In the genomic region with DNA sequence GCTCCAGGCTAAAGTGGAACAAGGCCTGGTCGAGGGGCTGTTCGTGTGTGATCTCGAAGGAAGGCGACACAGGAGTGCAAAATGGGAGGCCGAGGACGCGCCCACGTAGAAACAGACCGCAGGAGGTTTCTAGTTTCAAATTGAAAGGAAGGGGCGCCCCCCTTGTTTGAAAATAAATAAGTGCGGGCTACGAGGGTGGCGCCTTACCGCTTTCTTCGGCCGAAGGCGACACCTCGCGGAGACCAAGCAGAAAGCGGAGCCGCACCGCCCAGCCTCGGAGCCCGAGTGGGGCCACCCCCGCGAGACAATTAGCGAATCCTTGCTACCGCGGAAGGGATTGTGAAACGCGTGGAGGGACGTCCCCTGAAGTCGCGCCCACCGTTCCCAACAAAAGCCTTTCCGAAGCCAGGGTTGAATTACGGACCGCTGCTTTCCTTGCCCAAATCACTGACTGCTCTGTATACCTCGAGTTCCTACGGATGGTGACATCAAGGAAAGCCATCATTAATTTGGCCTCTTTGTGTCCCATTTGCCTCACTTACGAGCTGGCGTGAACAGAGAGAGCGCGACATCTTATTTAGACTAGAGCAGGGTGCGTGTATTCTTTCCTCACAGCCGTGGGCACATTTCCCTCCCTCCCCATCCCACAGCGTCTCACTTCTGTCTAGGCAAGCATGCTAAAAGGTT, we compare ENCODE assay signal across 8 mouse cellular contexts. TPM values are rescaled to one million over a fixed set of nuclear protein-coding genes. Genes with fewer than 3 reads are reported as not detected.
DNase-seq lines count a peak whose midpoint lies in the region; ATAC-seq and TF ChIP-seq lines count a peak whose summit lies in the region.

No protein-coding gene starts in this region.

- H3K9me3 ChIP-seq in heart, embryonic 12.5 days (replicated peaks), result no peaks in the 10 kb centered on the region
- no peaks in the 10 kb centered on the region for H3K9me3 ChIP-seq in kidney, embryonic 16.5 days (ENCODE audit: low read length)

- TF ChIP-seq CTCF in embryonic fibroblast, embryonic 13.5 days (IDR thresholded peaks at IDR 0.05; ENCODE audit: borderline replicate concordance, insufficient read depth, low read length), result peak; percentile 65
- peak; percentile 82 for TF ChIP-seq CTCF in liver, adult 2 months (IDR thresholded peaks at IDR 0.05; ENCODE audit: low read depth, low read length)

- peaks cover 7% of the 10 kb centered on the region; the same call in 1 of the 2 replicates for H3K4me1 ChIP-seq in embryonic fibroblast, embryonic 13.5 days (ENCODE audit: control insufficient read depth, insufficient read depth, low read length)
- peaks cover 24% of the 10 kb centered on the region for H3K4me1 ChIP-seq in heart, embryonic 12.5 days (replicated peaks)
- peaks cover 7% of the 10 kb centered on the region for H3K4me1 ChIP-seq in kidney, embryonic 16.5 days (ENCODE audit: insufficient read depth, low read length)
- H3K4me1 ChIP-seq in liver, adult 2 months (ENCODE audit: control insufficient read depth, insufficient read depth, low read length), result peaks cover 12% of the 10 kb centered on the region

- WGBS in heart, embryonic 12.5 days, result under 1% methylated on average over 47 of the region's 47 CpGs
- under 1% methylated on average over 47 of the region's 47 CpGs for WGBS in kidney, embryonic 16.5 days
- WGBS in liver, adult 2 months, result 4% methylated on average over 47 of the region's 47 CpGs

- no peaks in the 10 kb centered on the region for H3K27me3 ChIP-seq in heart, embryonic 12.5 days (replicated peaks)
- no peaks in the 10 kb centered on the region for H3K27me3 ChIP-seq in kidney, embryonic 16.5 days (ENCODE audit: insufficient read depth, low read length)
- H3K27me3 ChIP-seq in liver, adult 2 months (ENCODE audit: control insufficient read depth, insufficient read depth, low read length), result 0 out of 2 replicates have a peak, but pooled peaks cover 2% of the 10 kb centered on the region
- H3K27me3 ChIP-seq in myocyte (ENCODE audit: control insufficient read depth, insufficient read depth, insufficient read length), result peaks cover 6% of the 10 kb centered on the region

- peaks cover 9% of the 10 kb centered on the region; the same call in 1 of the 2 replicates for H3K36me3 ChIP-seq in heart, embryonic 12.5 days
- H3K36me3 ChIP-seq in kidney, embryonic 16.5 days (ENCODE audit: insufficient read depth, low read length), result 0 out of 2 replicates have a peak, but pooled peaks cover 4% of the 10 kb centered on the region
- H3K36me3 ChIP-seq in liver, adult 2 months (ENCODE audit: control insufficient read depth, insufficient read depth, low read length), result no peaks in the 10 kb centered on the region
- H3K36me3 ChIP-seq in myocyte (ENCODE audit: control insufficient read depth, insufficient read depth), result no peaks in the 10 kb centered on the region

- H3ac ChIP-seq in myocyte (ENCODE audit: control insufficient read depth, insufficient read length), result no peak overlapping the region

- ATAC-seq in heart, embryonic 12.5 days (ENCODE audit: insufficient number of reproducible peaks, low FRiP score), result peak; percentile 37
- ATAC-seq in kidney, embryonic 16.5 days (ENCODE audit: low FRiP score, low TSS enrichment), result peak; percentile 66

- no peak overlapping the region for H3K27ac ChIP-seq in embryonic fibroblast, embryonic 13.5 days (ENCODE audit: insufficient read depth, low read length)
- peak overlapping the region; percentile 85 for H3K27ac ChIP-seq in heart, embryonic 12.5 days (ENCODE audit: poor library complexity, severe bottlenecking)
- peak overlapping the region; percentile 95; the same call in 1 of the 2 replicates for H3K27ac ChIP-seq in kidney, embryonic 16.5 days (ENCODE audit: low read length)
- no peak overlapping the region for H3K27ac ChIP-seq in liver, adult 2 months (replicated peaks; ENCODE audit: insufficient read depth, low read depth, low read length)

- TF ChIP-seq POLR2A in embryonic fibroblast, embryonic 13.5 days (IDR thresholded peaks at IDR 0.05; ENCODE audit: low read depth, low read length), result no peak
- TF ChIP-seq POLR2A in liver, adult 2 months (IDR thresholded peaks at IDR 0.05; ENCODE audit: extremely low read depth, insufficient read depth, low read length), result no peak
- no peak for TF ChIP-seq POLR2A in myocyte (IDR thresholded peaks at IDR 0.05; ENCODE audit: insufficient read length, low read depth)

- peak; percentile 83 for DNase-seq in 416B (ENCODE audit: low read depth)
- DNase-seq in brain, adult 2 months (ENCODE audit: low read depth, low spot score), result peak; percentile 93
- peak; percentile 43 for DNase-seq in liver, adult 2 months (ENCODE audit: extremely low read depth, low read depth, low spot score)
- DNase-seq in spleen, postnatal 4 days (ENCODE audit: low spot score in 2 of 2), result peak; percentile 69 to 82

- 0 out of 2 replicates have a peak, but pooled peaks cover 3% of the 10 kb centered on the region for H3K79me2 ChIP-seq in liver, adult 2 months (ENCODE audit: control insufficient read depth, insufficient read depth, low read length)
- no peaks in the 10 kb centered on the region for H3K79me2 ChIP-seq in myocyte (ENCODE audit: control insufficient read depth, insufficient read depth)

- peak overlapping the region; percentile 76 for H3K4me2 ChIP-seq in heart, embryonic 12.5 days
- peak overlapping the region; percentile 77 for H3K4me2 ChIP-seq in kidney, embryonic 16.5 days (replicated peaks; ENCODE audit: low read depth, low read length)
- H3K4me2 ChIP-seq in myocyte (ENCODE audit: low read depth), result peak overlapping the region; percentile 84

- peak overlapping the region; percentile 44 for H3K4me3 ChIP-seq in embryonic fibroblast, embryonic 13.5 days (ENCODE audit: insufficient read depth, low read length)
- H3K4me3 ChIP-seq in heart, embryonic 12.5 days, result peak overlapping the region; percentile 73
- H3K4me3 ChIP-seq in kidney, embryonic 16.5 days (ENCODE audit: low read length), result peak overlapping the region; percentile 88
- H3K4me3 ChIP-seq in liver, adult 2 months (ENCODE audit: insufficient read depth, low read depth, low read length), result peak overlapping the region; percentile 74
- peak overlapping the region; percentile 24 for H3K4me3 ChIP-seq in myocyte

- H3K9ac ChIP-seq in heart, embryonic 12.5 days, result peak overlapping the region; percentile 67
- peak overlapping the region; percentile 88 for H3K9ac ChIP-seq in kidney, embryonic 16.5 days (replicated peaks; ENCODE audit: low read length)
- H3K9ac ChIP-seq in liver, adult 2 months (ENCODE audit: low read depth, low read length), result peak overlapping the region; percentile 30; the same call in 1 of the 2 replicates

TF ChIP-seq in myocyte, 11 proteins besides CTCF, POLR2A, EP300 and RAD21:
- TF ChIP-seq MYOD1 (IDR thresholded peaks at IDR 0.05; ENCODE audit: control insufficient read depth in 1 of 3, insufficient read length in 2 of 3, low read depth in 2 of 3) (no peak), TCF3 (IDR thresholded peaks at IDR 0.05; ENCODE audit: insufficient read length, low read depth) (no peak), USF1 (IDR thresholded peaks at IDR 0.05; ENCODE audit: low read depth) (no peak), CEBPB (IDR thresholded peaks at IDR 0.05; ENCODE audit: insufficient read depth, poor library complexity, severe bottlenecking) (no peak), POLR2AphosphoS2 (IDR thresholded peaks at IDR 0.05; ENCODE audit: insufficient read length, low read depth) (no peak), MYOG (IDR thresholded peaks at IDR 0.05; ENCODE audit: control insufficient read depth in 1 of 3, insufficient read depth in 1 of 3, insufficient read length in 2 of 3, low read depth in 2 of 3) (no peak), TCF12 (IDR thresholded peaks at IDR 0.05; ENCODE audit: insufficient read depth, poor library complexity, severe bottlenecking) (no peak), E2F4 (IDR thresholded peaks at IDR 0.05; ENCODE audit: insufficient read depth) (no peak), MAX (IDR thresholded peaks at IDR 0.05; ENCODE audit: low read depth) (no peak)

RNA-seq across cellular contexts. Expression of a gene that starts 0.8 kb away (rescaled TPM):
- polyA plus RNA-seq in embryonic fibroblast, embryonic 13.5 days (2011; ENCODE audit: insufficient read length, low read depth, missing spikeins), result 0.39 and 0.48 TPM in 2 replicates
- polyA plus RNA-seq in heart, embryonic 12.5 days (2016; fragmentation: Nextera tagmentation; extraction: Ambion mirVana), result 75.0 and 75.6 TPM in 2 replicates
- polyA plus RNA-seq in kidney, embryonic 16.5 days (2015; fragmentation: Nextera tagmentation; extraction: Ambion mirVana), result 74.8 and 77.9 TPM in 2 replicates
- total RNA-seq in liver, adult 2 months (2014; rRNA removed), result 0.40 and 0.65 TPM in 2 replicates
- 0.21 and 0.54 TPM in 2 replicates for polyA plus RNA-seq in liver, adult 2 months (2012; rRNA removed)
- 0.12 TPM for polyA plus RNA-seq in myocyte (2012; fragmentation: generic; extraction: Trizol)

Comparison
In these comparisons a context has a peak if more than half of its experiments do, and no peak if none do; other contexts are left out.
1. DNase-seq: peak in every context shown above with its lines; median percentile 93 in brain, adult 2 months; 83 in 416B; 76 in spleen, postnatal 4 days; 43 in liver, adult 2 months.
2. H3K27ac ChIP-seq: peak in heart, embryonic 12.5 days (single experiment) and kidney, embryonic 16.5 days (single experiment); none in embryonic fibroblast, embryonic 13.5 days (single experiment) and liver, adult 2 months (single experiment).
3. H3K4me3 ChIP-seq: peak in every context shown above with its lines; median percentile 88 in kidney, embryonic 16.5 days; 74 in liver, adult 2 months; 73 in heart, embryonic 12.5 days; 44 in embryonic fibroblast, embryonic 13.5 days; 24 in myocyte.
4. H3K9ac ChIP-seq: peak in every context shown above with its lines; median percentile 88 in kidney, embryonic 16.5 days; 67 in heart, embryonic 12.5 days; 30 in liver, adult 2 months.
5. RNA of a gene that starts 0.8 kb away (polyA plus RNA-seq): 74.8 to 77.9 TPM in kidney, embryonic 16.5 days and 75.0 to 75.6 TPM in heart, embryonic 12.5 days; 0.21 to 0.54 TPM in liver, adult 2 months, 0.39 to 0.48 TPM in embryonic fibroblast, embryonic 13.5 days and 0.12 TPM in myocyte (single experiment); every median in the first group is over 10 times any median in the second.
6. Peak in every context shown above with its lines, with median percentiles within 50 percentile points of each other: H3K4me2 ChIP-seq.